Mouse (Mus musculus) stomach, embryonic 14.5 days (tissue): ENCODE data around the gene Acot8. TPM values are rescaled to one million over a fixed set of nuclear protein-coding genes. Genes with fewer than 3 reads are reported as not detected.

ENCODE experiments used
- polyA plus RNA-seq: library from polyadenylated mRNA; unstranded; fragments of >200 nt; fragmentation: Nextera tagmentation; extraction: Ambion mirVana; gene quantifications from 2 replicates; pipeline ENCODE4 v1.2.1, GENCODE M21; 2014

Gene Acot8
- polyA plus RNA-seq, 1 experiment from 2014 or later, result 19.2 TPM

Other genes starting within 250 kb of the Acot8 start
- 241 and 274 TPM in 2 replicates for gene Wfdc2, start 242.5 kb downstream of the Acot8 start, polyA plus RNA-seq
- gene Spint3, start 231.4 kb downstream of the Acot8 start, polyA plus RNA-seq, result not detected in 2 replicates
- gene Wfdc6a, start 219.4 kb downstream of the Acot8 start, polyA plus RNA-seq, result 2.1 and 2.3 TPM in 2 replicates
- not detected in 2 replicates for gene Eppin, start 211.3 kb downstream of the Acot8 start, polyA plus RNA-seq
- not detected in 2 replicates for gene Wfdc6b, start 191.4 kb downstream of the Acot8 start, polyA plus RNA-seq
- gene Wfdc8, start 191.3 kb downstream of the Acot8 start, polyA plus RNA-seq, result not detected in 2 replicates
- gene Wfdc16, start 166.1 kb downstream of the Acot8 start, polyA plus RNA-seq, result not detected in 2 replicates
- 0.64 and 1.3 TPM in 2 replicates for gene Wfdc10, start 148.8 kb downstream of the Acot8 start, polyA plus RNA-seq
- gene Wfdc9, start 148.3 kb downstream of the Acot8 start, polyA plus RNA-seq, result not detected in 2 replicates
- gene Wfdc11, start 130.8 kb downstream of the Acot8 start, polyA plus RNA-seq, result not detected in 2 replicates
- 2.4 and 2.5 TPM in 2 replicates for gene Wfdc13, start 119.8 kb downstream of the Acot8 start, polyA plus RNA-seq
- gene Spint4, start 106.4 kb downstream of the Acot8 start, polyA plus RNA-seq, result not detected in 2 replicates
- gene Spint5, start 89.6 kb downstream of the Acot8 start, polyA plus RNA-seq, result not detected in 2 replicates
- 0.78 and 0.95 TPM in 2 replicates for gene Wfdc3, start 59.0 kb downstream of the Acot8 start, polyA plus RNA-seq
- 64.0 and 69.8 TPM in 2 replicates for gene Dnttip1, start 58.9 kb downstream of the Acot8 start, polyA plus RNA-seq
- 396 and 433 TPM in 2 replicates for gene Ube2c, start 35.0 kb downstream of the Acot8 start, polyA plus RNA-seq
- 1.1 and 2.1 TPM in 2 replicates for gene Tnnc2, start 24.9 kb downstream of the Acot8 start, polyA plus RNA-seq
- 24.4 and 29.5 TPM in 2 replicates for gene Snx21, start 19.1 kb downstream of the Acot8 start, polyA plus RNA-seq
- gene Zswim3, start 216 bp upstream of the Acot8 start, polyA plus RNA-seq, result 9.0 and 9.2 TPM in 2 replicates
- gene Zswim1, start 17.8 kb upstream of the Acot8 start, polyA plus RNA-seq, result 16.0 and 17.6 TPM in 2 replicates
- gene Spata25, start 23.7 kb upstream of the Acot8 start, polyA plus RNA-seq, result not detected in 2 replicates
- gene Ctsa, start 28.0 kb upstream of the Acot8 start, polyA plus RNA-seq, result 130 and 134 TPM in 2 replicates
- 6.3 and 8.3 TPM in 2 replicates for gene Neurl2, start 28.6 kb upstream of the Acot8 start, polyA plus RNA-seq
- 50.6 and 53.2 TPM in 2 replicates for gene Pltp, start 52.8 kb upstream of the Acot8 start, polyA plus RNA-seq
- gene Pcif1, start 74.4 kb upstream of the Acot8 start, polyA plus RNA-seq, result 70.6 and 87.3 TPM in 2 replicates
- 11.8 and 12.7 TPM in 2 replicates for gene Zfp335, start 106.9 kb upstream of the Acot8 start, polyA plus RNA-seq
- gene Mmp9, start 135.9 kb upstream of the Acot8 start, polyA plus RNA-seq, result 1.2 and 1.8 TPM in 2 replicates
- 1.4 and 2.1 TPM in 2 replicates for gene Slc12a5, start 155.9 kb upstream of the Acot8 start, polyA plus RNA-seq
- 53.8 and 54.3 TPM in 2 replicates for gene Ncoa5, start 230.0 kb upstream of the Acot8 start, polyA plus RNA-seq